ENCODE assay signal across 8 mouse cellular contexts in genomic region chr8:34689049-34689824, GRCm38 (mm10).
DNase-seq lines count a peak whose midpoint lies in the region; ATAC-seq and TF ChIP-seq lines count a peak whose summit lies in the region.

No protein-coding gene starts in this region.

- ATAC-seq in hematopoietic stem cell, adult 5-6 weeks (replicated peaks in 1 of 2; ENCODE audit: insufficient read depth in 1 of 2, low FRiP score in 2 of 2, low TSS enrichment in 1 of 2, low read depth in 1 of 2, poor library complexity in 2 of 2, severe bottlenecking in 2 of 2) = peak; percentile 51 to 57
- peak; percentile 50 for ATAC-seq in lung, postnatal 0 days

- H3K4me3 ChIP-seq in lung, postnatal 0 days (ENCODE audit: low read depth, low read length) = peak overlapping the region; percentile 14; the same call in 1 of the 2 replicates

- no peaks in the 10 kb centered on the region for H3K27me3 ChIP-seq in lung, postnatal 0 days (replicated peaks; ENCODE audit: insufficient read depth, low read length)

- H3K9ac ChIP-seq in lung, postnatal 0 days (replicated peaks; ENCODE audit: low read depth) = no peak overlapping the region

- 0 out of 2 replicates have a peak, but pooled peaks cover 3% of the 10 kb centered on the region for H3K4me1 ChIP-seq in lung, postnatal 0 days (ENCODE audit: insufficient read depth, low read depth, low read length)

- no peak overlapping the region for H3K27ac ChIP-seq in lung, postnatal 0 days (ENCODE audit: low read length)

- no peak for TF ChIP-seq CTCF in lung, postnatal 0 days (IDR thresholded peaks at IDR 0.05)

- no peaks in the 10 kb centered on the region for H3K36me3 ChIP-seq in lung, postnatal 0 days (ENCODE audit: insufficient read depth, low read length)

- DNase-seq in embryo, embryonic 9.5 days (ENCODE audit: extremely low spot score) = peak; percentile 14
- no peak for DNase-seq in embryo, embryonic 10 days (ENCODE audit: low spot score)
- peak; percentile 38 for DNase-seq in CD4-positive helper T cell, adult 2 months (ENCODE audit: low read depth, low spot score)
- peak; percentile 21 for DNase-seq in lung, postnatal 0 days (ENCODE audit: low spot score)
- DNase-seq in thymus, postnatal 4 days = peak; percentile 36
- DNase-seq in right cerebral cortex, adult 18-20 months = no peak
- no peak for DNase-seq in adrenal gland, postnatal 4 days (ENCODE audit: low spot score in 2 of 2)

- no peak for TF ChIP-seq EP300 in lung, postnatal 0 days (IDR thresholded peaks at IDR 0.05)

- whole genome bisulfite sequencing in lung, postnatal 0 days = 24% methylated on average over 33 of the region's 33 CpGs

- H3K9me3 ChIP-seq in lung, postnatal 0 days (ENCODE audit: low read length) = no peaks in the 10 kb centered on the region

- H3K4me2 ChIP-seq in lung, postnatal 0 days (replicated peaks; ENCODE audit: low read depth, low read length) = peak overlapping the region; percentile 49

Comparison
In these comparisons a context has a peak if more than half of its experiments do, and no peak if none do; other contexts are left out.
1. DNase-seq: peak in embryo, embryonic 9.5 days (single experiment), CD4-positive helper T cell, adult 2 months (single experiment), lung, postnatal 0 days (single experiment) and thymus, postnatal 4 days (single experiment); none in embryo, embryonic 10 days (single experiment), right cerebral cortex, adult 18-20 months (single experiment) and adrenal gland, postnatal 4 days (0 of 2).